Mouse (Mus musculus) G1E (cell line): ENCODE measurements around the gene Tmem245. TPM values are rescaled to one million over a fixed set of nuclear protein-coding genes. Genes with fewer than 3 reads are reported as not detected.

Experiments used
- ATAC-seq: 2 replicates; pipeline ENCODE4 v1.8.0; 2016; ENCODE audit warnings: mild to moderate bottlenecking; ENCODE audit not compliant: insufficient number of reproducible peaks, poor library complexity, low FRiP score, severe bottlenecking; ENCODE audit errors: extremely low read depth
- DNase-seq: peaks from one replicate; pipeline ENCODE4 v3.0.0; 2012; ENCODE audit warnings: low spot score
- H3K27me3 ChIP-seq: 2 replicates; pipeline ENCODE4 v1.6.1; 2012; ENCODE audit warnings: mild to moderate bottlenecking, low read length, inconsistent platforms; ENCODE audit not compliant: insufficient read depth
- H3K36me3 ChIP-seq: replicated peaks from 2 replicates; pipeline ENCODE3; 2012; ENCODE audit warnings: mild to moderate bottlenecking, inconsistent platforms
- H3K4me1 ChIP-seq: 2 replicates; pipeline ENCODE4 v1.6.1; 2012; ENCODE audit warnings: low read depth, low read length, inconsistent platforms, mixed read lengths; ENCODE audit not compliant: insufficient read depth
- H3K4me3 ChIP-seq: 2 replicates; pipeline ENCODE4 v1.5.1; 2012; ENCODE audit warnings: low read depth, mild to moderate bottlenecking, inconsistent platforms, low read length, moderate library complexity, mixed read lengths
- H3K9me3 ChIP-seq: replicated peaks from 2 replicates; pipeline ENCODE4 v1.6.1; 2012; ENCODE audit warnings: inconsistent platforms
- CTCF ChIP-seq: IDR thresholded peaks from 2 replicates; pipeline ENCODE4 v1.5.1; 2012; ENCODE audit warnings: low read depth, low read length, inconsistent platforms, mixed read lengths
- GATA1 ChIP-seq: IDR thresholded peaks from 2 replicates; pipeline ENCODE4 v1.6.1; 2012; ENCODE audit warnings: borderline replicate concordance, low read length, inconsistent platforms, mixed read lengths
- GATA2 ChIP-seq: IDR thresholded peaks from 2 replicates; pipeline ENCODE4 v1.6.1; 2012; ENCODE audit warnings: low read depth, low read length, inconsistent platforms, borderline replicate concordance
- POLR2AphosphoS5 ChIP-seq: IDR thresholded peaks from 2 replicates; pipeline ENCODE4 v1.6.1; 2012; ENCODE audit warnings: low read depth, low read length, inconsistent platforms; ENCODE audit not compliant: insufficient replicate concordance
- TAL1 ChIP-seq: conservative IDR thresholded peaks from 2 replicates; pipeline ENCODE4 v1.6.1; 2012; ENCODE audit warnings: low read depth, low read length, inconsistent platforms, mixed read lengths
- polyA plus RNA-seq: library from polyadenylated mRNA; stranded (reverse); fragments of >175 nt; gene quantifications from 2 replicates; pipeline ENCODE4 v1.2.3, GENCODE M21; 2012
- total RNA-seq, 2 experiments: library from RNA; stranded (forward) in 1 of 2; stranded (reverse) in 1 of 2; fragments of 200-1000 nt in 1 of 2; fragments of >200 nt in 1 of 2; fragmentation: Nextera tagmentation in 1 of 2; gene quantifications; 2 replicates each; pipeline ENCODE4 v1.2.3; 2014 to 2017

Tmem245 gene
- total and polyA plus RNA-seq, 3 experiments: 0.90 to 28.8 (median 9.1) TPM

DNA sequence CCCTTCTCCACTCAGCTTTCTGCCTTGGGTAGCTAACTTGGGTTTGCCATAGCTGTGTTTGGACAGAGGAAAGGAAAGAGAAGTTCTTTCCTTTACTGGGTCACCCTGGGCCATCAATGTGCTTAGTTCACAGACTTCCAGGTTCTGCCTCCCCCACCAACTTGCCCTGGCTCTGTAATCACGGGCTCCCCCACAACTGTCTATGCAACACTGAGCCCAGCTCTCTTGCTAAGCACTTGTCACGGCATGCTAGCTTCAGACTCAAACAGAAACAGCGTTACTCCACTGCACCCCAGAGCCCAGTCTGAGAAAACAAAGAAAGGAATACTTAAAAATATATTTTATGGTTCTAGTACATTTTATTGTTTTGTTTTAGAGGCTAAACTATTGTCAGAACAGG, 118.3 kb downstream of the Tmem245 start:
- DNase-seq (no peak), ATAC-seq (no peak)
- Histone ChIP-seq H3K4me1 (no peaks in the 10 kb centered on the region), H3K4me3 (no peak overlapping the region), H3K27me3 (no peaks in the 10 kb centered on the region), H3K9me3 (no peaks in the 10 kb centered on the region), H3K36me3 (peaks cover 44% of the 10 kb centered on the region)
- TF ChIP-seq GATA2 (no peak), CTCF (no peak), TAL1 (no peak), GATA1 (no peak), POLR2AphosphoS5 (no peak)

DNA sequence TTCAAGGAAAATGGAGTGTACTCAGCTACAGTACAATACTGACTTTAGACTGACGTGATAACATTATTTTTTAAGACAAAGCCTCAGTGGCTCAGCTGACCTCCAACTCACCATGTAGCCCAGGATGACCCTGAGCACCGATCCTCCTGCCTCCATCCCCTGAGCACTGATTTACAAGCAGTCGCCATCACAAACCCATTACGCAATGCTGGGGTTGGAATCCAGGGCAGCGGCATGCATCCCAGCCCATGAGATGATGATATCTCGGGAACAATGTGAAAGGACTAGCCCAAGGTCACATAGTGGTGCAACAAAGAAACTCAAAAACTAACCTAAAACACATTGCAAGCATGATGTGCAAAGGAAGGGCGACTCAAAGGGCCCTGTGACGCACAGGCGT, 123.0 kb downstream of the Tmem245 start:
- H3K9me3 ChIP-seq: no peaks in the 10 kb centered on the region
- peaks cover 20% of the 10 kb centered on the region for H3K36me3 ChIP-seq
- no peaks in the 10 kb centered on the region for H3K27me3 ChIP-seq
- ATAC-seq (no peak), DNase-seq (no peak)
- H3K4me1 ChIP-seq: no peaks in the 10 kb centered on the region
- no peak overlapping the region for H3K4me3 ChIP-seq
- TF ChIP-seq GATA1: no peak
- no peak for TF ChIP-seq TAL1
- no peak for TF ChIP-seq POLR2AphosphoS5
- TF ChIP-seq CTCF: no peak
- TF ChIP-seq GATA2: no peak

DNA sequence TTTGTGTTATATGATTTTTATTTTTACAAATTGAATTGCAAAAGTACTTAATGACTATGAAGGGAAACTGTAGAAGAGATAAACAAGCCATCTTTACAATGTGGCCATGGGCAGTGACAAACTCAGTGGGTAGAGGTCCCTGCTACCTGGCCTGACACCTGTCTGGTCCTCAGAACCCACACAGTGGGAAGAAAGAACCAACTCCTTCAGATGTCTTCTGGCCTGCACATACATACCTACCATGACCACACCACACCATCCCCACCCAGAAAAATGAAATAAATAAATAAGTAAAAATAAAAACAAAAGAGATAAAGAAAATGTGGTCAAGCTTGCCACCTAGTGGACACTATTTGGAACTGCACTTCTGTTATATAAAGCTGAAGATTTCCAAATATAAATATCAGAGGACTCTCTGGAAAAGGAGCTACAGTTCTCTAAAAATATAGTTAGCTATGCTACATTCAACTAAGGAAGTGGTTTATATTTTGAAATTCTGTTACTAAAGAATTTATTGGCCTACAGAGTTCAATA, 127.2 kb downstream of the Tmem245 start:
- Histone ChIP-seq H3K4me3 (no peak overlapping the region), H3K36me3 (peaks cover 19% of the 10 kb centered on the region), H3K4me1 (no peaks in the 10 kb centered on the region), H3K27me3 (no peaks in the 10 kb centered on the region), H3K9me3 (no peaks in the 10 kb centered on the region)
- DNase-seq (no peak), ATAC-seq (no peak)
- TF ChIP-seq GATA1: no peak
- TF ChIP-seq GATA2: no peak
- TF ChIP-seq POLR2AphosphoS5: no peak
- TF ChIP-seq TAL1: no peak
- no peak for TF ChIP-seq CTCF

Other genes with a start within 250 kb of the Tmem245 start
- not detected in 2 replicates for gene Gm26657, start 207.4 kb downstream of the Tmem245 start, total RNA-seq (2014; fragmentation: Nextera tagmentation)
- gene Gm26657, start 207.4 kb downstream of the Tmem245 start, total RNA-seq (2017): not detected in 2 replicates
- not detected in 2 replicates for gene Gm26657, start 207.4 kb downstream of the Tmem245 start, polyA plus RNA-seq
- gene Actl7b, start 206.0 kb downstream of the Tmem245 start, total RNA-seq (2014; fragmentation: Nextera tagmentation): not detected in 2 replicates
- not detected in 2 replicates for gene Actl7b, start 206.0 kb downstream of the Tmem245 start, total RNA-seq (2017)
- gene Actl7b, start 206.0 kb downstream of the Tmem245 start, polyA plus RNA-seq: 0.03 TPM in 1 of 2 replicates, not detected in the other
- not detected in 2 replicates for gene Actl7a, start 204.0 kb downstream of the Tmem245 start, total RNA-seq (2014; fragmentation: Nextera tagmentation)
- 0.11 TPM in 1 of 2 replicates, not detected in the other for gene Actl7a, start 204.0 kb downstream of the Tmem245 start, total RNA-seq (2017)
- gene Actl7a, start 204.0 kb downstream of the Tmem245 start, polyA plus RNA-seq: not detected in 2 replicates
- gene Elp1, start 145.1 kb downstream of the Tmem245 start, total RNA-seq (2014; fragmentation: Nextera tagmentation): 35.1 and 52.5 TPM in 2 replicates
- gene Elp1, start 145.1 kb downstream of the Tmem245 start, total RNA-seq (2017): 43.5 and 44.4 TPM in 2 replicates
- gene Elp1, start 145.1 kb downstream of the Tmem245 start, polyA plus RNA-seq: 3.8 and 4.0 TPM in 2 replicates
- 50.6 and 64.6 TPM in 2 replicates for gene Fam206a, start 145.1 kb downstream of the Tmem245 start, total RNA-seq (2014; fragmentation: Nextera tagmentation)
- gene Fam206a, start 145.1 kb downstream of the Tmem245 start, total RNA-seq (2017): 7.7 and 8.1 TPM in 2 replicates
- gene Fam206a, start 145.1 kb downstream of the Tmem245 start, polyA plus RNA-seq: 7.7 TPM in 2 replicates
- 3.7 and 8.8 TPM in 2 replicates for gene Ctnnal1, start 82.2 kb downstream of the Tmem245 start, total RNA-seq (2014; fragmentation: Nextera tagmentation)
- gene Ctnnal1, start 82.2 kb downstream of the Tmem245 start, total RNA-seq (2017): 15.8 and 16.6 TPM in 2 replicates
- gene Ctnnal1, start 82.2 kb downstream of the Tmem245 start, polyA plus RNA-seq: 6.2 and 9.2 TPM in 2 replicates
- not detected in 2 replicates for gene Frrs1l, start 43.0 kb upstream of the Tmem245 start, total RNA-seq (2014; fragmentation: Nextera tagmentation)
- 0.05 and 0.06 TPM in 2 replicates for gene Frrs1l, start 43.0 kb upstream of the Tmem245 start, total RNA-seq (2017)
- not detected in 2 replicates for gene Frrs1l, start 43.0 kb upstream of the Tmem245 start, polyA plus RNA-seq
- gene Epb41l4b, start 196.0 kb upstream of the Tmem245 start, total RNA-seq (2014; fragmentation: Nextera tagmentation): not detected in 2 replicates
- gene Epb41l4b, start 196.0 kb upstream of the Tmem245 start, total RNA-seq (2017): 0.11 and 0.12 TPM in 2 replicates
- gene Epb41l4b, start 196.0 kb upstream of the Tmem245 start, polyA plus RNA-seq: not detected in 2 replicates